Mouse (Mus musculus): ENCODE measurements around the gene Fbxo34. TPM values are rescaled to one million over a fixed set of nuclear protein-coding genes. Genes with fewer than 3 reads are reported as not detected.
A peak's percentile ranks its signal among the peaks of the same experiment; 100 is the strongest.

Gene Fbxo34
- polyA plus RNA-seq, 1 experiment from 2014 or later: 32.6 TPM

GRCm38 (mm10) chr14:47533365-47534175, 83.3 kb downstream of the Fbxo34 start:
- Histone ChIP-seq H3K36me3 (ENCODE audit: control insufficient read depth, insufficient read depth, low read length) (peaks cover 4% of the 10 kb centered on the region; the same call in 1 of the 2 replicates), H3K4me2 (ENCODE audit: low read length) (no peak overlapping the region), H3K9ac (ENCODE audit: low read depth, low read length) (no peak overlapping the region), H3K4me1 (ENCODE audit: control insufficient read depth, insufficient read depth, low read length) (no peaks in the 10 kb centered on the region), H3K4me3 (ENCODE audit: low read depth, low read length) (no peak overlapping the region), H3K9me3 (replicated peaks; ENCODE audit: control insufficient read depth, low read length, poor library complexity, severe bottlenecking) (no peaks in the 10 kb centered on the region), H3K27ac (ENCODE audit: low read length) (no peak overlapping the region), H3K27me3 (ENCODE audit: control insufficient read depth, insufficient read depth, low read depth, low read length) (no peaks in the 10 kb centered on the region)
- WGBS: 50% methylated on average over 11 of the region's 11 CpGs
- ATAC-seq: peak; percentile 56

- Histone ChIP-seq H3K27ac (ENCODE audit: low read length) (no peak overlapping the region), H3K4me1 (ENCODE audit: control insufficient read depth, insufficient read depth, low read length) (no peaks in the 10 kb centered on the region), H3K36me3 (ENCODE audit: control insufficient read depth, insufficient read depth, low read length) (peaks cover 4% of the 10 kb centered on the region; the same call in 1 of the 2 replicates), H3K4me2 (ENCODE audit: low read length) (no peak overlapping the region), H3K9me3 (replicated peaks; ENCODE audit: control insufficient read depth, low read length, poor library complexity, severe bottlenecking) (no peaks in the 10 kb centered on the region), H3K27me3 (ENCODE audit: control insufficient read depth, insufficient read depth, low read depth, low read length) (no peaks in the 10 kb centered on the region), H3K4me3 (ENCODE audit: low read depth, low read length) (no peak overlapping the region), H3K9ac (ENCODE audit: low read depth, low read length) (no peak overlapping the region)
- WGBS: 87% methylated on average over 5 of the region's 5 CpGs
- ATAC-seq: peak; percentile 34; the same call in 1 of the 2 replicates
Observed at GRCm38 (mm10) chr14:47534176-47534525, 83.9 kb downstream of the Fbxo34 start.

DNA sequence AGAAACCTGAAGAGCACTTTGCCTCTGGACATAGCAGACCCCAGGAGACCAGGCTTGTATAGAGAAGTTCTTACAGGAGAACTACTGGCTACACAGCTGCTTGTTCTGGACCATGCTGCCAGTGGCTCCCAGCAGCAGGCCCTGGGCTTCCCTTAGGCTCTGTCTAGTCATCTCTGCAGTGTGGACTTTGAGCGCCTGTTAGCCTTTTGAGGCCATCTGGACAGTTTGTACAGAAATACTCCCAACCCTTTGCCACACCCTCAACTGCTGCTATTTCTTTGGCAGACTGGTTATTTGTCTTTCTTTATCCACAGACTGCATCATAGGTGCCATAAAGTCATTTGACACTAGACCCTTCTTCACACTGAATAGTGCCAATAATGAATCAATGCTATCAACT, 84.9 kb downstream of the Fbxo34 start:
- WGBS: 89% methylated on average over 1 of the region's 1 CpGs
- H3K36me3 ChIP-seq (ENCODE audit: control insufficient read depth, insufficient read depth, low read length): peaks cover 5% of the 10 kb centered on the region; the same call in 1 of the 2 replicates
- no peaks in the 10 kb centered on the region for H3K9me3 ChIP-seq (replicated peaks; ENCODE audit: control insufficient read depth, low read length, poor library complexity, severe bottlenecking)
- no peak overlapping the region for H3K4me2 ChIP-seq (ENCODE audit: low read length)
- ATAC-seq: no peak
- no peak overlapping the region for H3K27ac ChIP-seq (ENCODE audit: low read length)
- H3K27me3 ChIP-seq (ENCODE audit: control insufficient read depth, insufficient read depth, low read depth, low read length): no peaks in the 10 kb centered on the region
- no peaks in the 10 kb centered on the region for H3K4me1 ChIP-seq (ENCODE audit: control insufficient read depth, insufficient read depth, low read length)
- H3K9ac ChIP-seq (ENCODE audit: low read depth, low read length): no peak overlapping the region
- H3K4me3 ChIP-seq (ENCODE audit: low read depth, low read length): no peak overlapping the region

DNA sequence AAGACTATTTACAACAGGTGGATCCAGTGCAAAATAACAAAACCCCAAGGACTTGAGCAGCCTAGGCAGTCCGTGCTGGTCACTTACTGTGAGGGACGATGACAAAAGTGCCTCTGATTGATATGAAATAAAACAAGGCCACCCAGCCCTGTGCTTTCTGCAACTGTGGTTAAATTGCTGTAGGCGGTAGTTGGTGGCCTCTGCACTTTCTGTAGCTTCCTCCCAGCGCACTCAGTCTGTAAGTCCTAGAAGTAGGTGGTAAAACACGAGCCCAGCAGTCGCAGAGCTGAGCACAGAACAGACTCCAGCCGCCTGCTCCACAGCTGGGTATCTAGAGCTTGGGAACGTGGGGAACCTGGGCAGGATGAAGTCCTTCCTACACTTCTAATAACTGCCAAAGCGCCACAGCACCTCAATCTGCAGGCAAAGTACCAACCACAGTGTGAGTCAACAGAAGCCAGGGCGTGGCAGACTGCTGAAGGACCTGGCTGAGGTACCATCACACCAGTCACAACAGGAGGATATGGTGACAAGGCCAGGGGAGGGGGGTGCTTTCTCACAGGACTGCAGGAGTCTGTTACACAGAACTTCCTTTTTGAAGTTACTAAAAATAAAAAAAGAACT, 91.2 kb downstream of the Fbxo34 start:
- ATAC-seq: no peak
- Histone ChIP-seq H3K9ac (ENCODE audit: low read depth, low read length) (no peak overlapping the region), H3K9me3 (replicated peaks; ENCODE audit: control insufficient read depth, low read length, poor library complexity, severe bottlenecking) (no peaks in the 10 kb centered on the region), H3K27me3 (ENCODE audit: control insufficient read depth, insufficient read depth, low read depth, low read length) (no peaks in the 10 kb centered on the region), H3K4me1 (ENCODE audit: control insufficient read depth, insufficient read depth, low read length) (no peaks in the 10 kb centered on the region), H3K27ac (ENCODE audit: low read length) (no peak overlapping the region), H3K36me3 (ENCODE audit: control insufficient read depth, insufficient read depth, low read length) (peaks cover 22% of the 10 kb centered on the region), H3K4me3 (ENCODE audit: low read depth, low read length) (no peak overlapping the region), H3K4me2 (ENCODE audit: low read length) (no peak overlapping the region)
- WGBS: 94% methylated on average over 10 of the region's 10 CpGs

GRCm38 (mm10) chr14:47542283-47542682, 92.1 kb downstream of the Fbxo34 start:
- Histone ChIP-seq H3K27ac (ENCODE audit: low read length) (no peak overlapping the region), H3K36me3 (ENCODE audit: control insufficient read depth, insufficient read depth, low read length) (peaks cover 28% of the 10 kb centered on the region), H3K4me3 (ENCODE audit: low read depth, low read length) (no peak overlapping the region), H3K4me2 (ENCODE audit: low read length) (no peak overlapping the region), H3K9ac (ENCODE audit: low read depth, low read length) (no peak overlapping the region), H3K9me3 (replicated peaks; ENCODE audit: control insufficient read depth, low read length, poor library complexity, severe bottlenecking) (no peaks in the 10 kb centered on the region), H3K4me1 (ENCODE audit: control insufficient read depth, insufficient read depth, low read length) (no peaks in the 10 kb centered on the region), H3K27me3 (ENCODE audit: control insufficient read depth, insufficient read depth, low read depth, low read length) (no peaks in the 10 kb centered on the region)
- ATAC-seq: no peak
- WGBS: 96% methylated on average over 3 of the region's 3 CpGs

DNA sequence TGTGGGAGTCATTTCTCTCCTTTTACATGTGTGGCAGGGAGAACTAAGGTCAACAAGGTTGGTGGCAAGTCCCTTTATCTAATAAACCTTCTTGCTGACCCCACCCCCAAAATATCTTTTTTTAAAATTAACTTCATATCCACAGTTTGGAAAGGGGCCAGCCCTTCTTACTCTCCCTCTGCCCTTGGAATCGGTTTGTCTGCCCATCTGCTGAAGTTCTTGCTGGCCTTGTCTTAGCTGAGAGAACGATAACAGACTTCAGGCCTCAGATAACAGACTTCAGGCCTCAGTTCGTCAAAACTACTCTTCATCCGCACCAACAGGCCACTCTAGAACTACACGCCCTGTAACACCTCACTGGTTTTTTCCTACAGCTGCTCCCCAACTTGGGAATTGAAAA, 94.1 kb downstream of the Fbxo34 start:
- no peak for ATAC-seq
- H3K4me1 ChIP-seq (ENCODE audit: control insufficient read depth, insufficient read depth, low read length): no peaks in the 10 kb centered on the region
- 92% methylated on average over 5 of the region's 5 CpGs for WGBS
- H3K9ac ChIP-seq (ENCODE audit: low read depth, low read length): no peak overlapping the region
- H3K27ac ChIP-seq (ENCODE audit: low read length): no peak overlapping the region
- no peak overlapping the region for H3K4me2 ChIP-seq (ENCODE audit: low read length)
- H3K36me3 ChIP-seq (ENCODE audit: control insufficient read depth, insufficient read depth, low read length): peaks cover 43% of the 10 kb centered on the region
- H3K4me3 ChIP-seq (ENCODE audit: low read depth, low read length): no peak overlapping the region
- H3K9me3 ChIP-seq (replicated peaks; ENCODE audit: control insufficient read depth, low read length, poor library complexity, severe bottlenecking): no peaks in the 10 kb centered on the region
- H3K27me3 ChIP-seq (ENCODE audit: control insufficient read depth, insufficient read depth, low read depth, low read length): no peaks in the 10 kb centered on the region

GRCm38 (mm10) chr14:47544877-47545276, 94.7 kb downstream of the Fbxo34 start:
- H3K27me3 ChIP-seq (ENCODE audit: control insufficient read depth, insufficient read depth, low read depth, low read length): no peaks in the 10 kb centered on the region
- no peak overlapping the region for H3K4me2 ChIP-seq (ENCODE audit: low read length)
- peaks cover 45% of the 10 kb centered on the region for H3K36me3 ChIP-seq (ENCODE audit: control insufficient read depth, insufficient read depth, low read length)
- ATAC-seq: no peak
- no peaks in the 10 kb centered on the region for H3K4me1 ChIP-seq (ENCODE audit: control insufficient read depth, insufficient read depth, low read length)
- no peak overlapping the region for H3K9ac ChIP-seq (ENCODE audit: low read depth, low read length)
- no peaks in the 10 kb centered on the region for H3K9me3 ChIP-seq (replicated peaks; ENCODE audit: control insufficient read depth, low read length, poor library complexity, severe bottlenecking)
- no peak overlapping the region for H3K4me3 ChIP-seq (ENCODE audit: low read depth, low read length)
- no peak overlapping the region for H3K27ac ChIP-seq (ENCODE audit: low read length)
- WGBS: 90% methylated on average over 4 of the region's 4 CpGs

DNA sequence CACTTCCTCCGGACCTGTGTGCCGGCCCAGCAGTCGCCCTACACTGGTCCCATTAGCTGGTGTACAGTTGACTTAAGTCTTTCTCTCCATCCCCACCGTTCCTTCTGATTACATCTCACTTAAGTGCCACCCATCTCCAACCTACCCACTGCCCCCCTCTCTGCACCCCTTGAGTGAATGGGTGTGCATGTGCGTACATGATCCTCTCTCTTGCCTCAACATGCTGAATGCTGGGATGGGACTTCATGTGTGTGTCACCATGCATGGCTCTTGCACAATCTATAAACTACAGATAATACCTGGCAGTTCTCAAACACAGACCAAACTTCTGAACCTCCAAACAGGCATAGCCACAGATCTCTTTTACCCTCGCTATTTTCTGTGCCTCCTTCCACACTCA, 101.4 kb downstream of the Fbxo34 start:
- Histone ChIP-seq H3K36me3 (ENCODE audit: control insufficient read depth, insufficient read depth, low read length) (peaks cover 48% of the 10 kb centered on the region), H3K9ac (ENCODE audit: low read depth, low read length) (no peak overlapping the region), H3K4me2 (ENCODE audit: low read length) (no peak overlapping the region), H3K4me1 (ENCODE audit: control insufficient read depth, insufficient read depth, low read length) (no peaks in the 10 kb centered on the region), H3K9me3 (replicated peaks; ENCODE audit: control insufficient read depth, low read length, poor library complexity, severe bottlenecking) (no peaks in the 10 kb centered on the region), H3K4me3 (ENCODE audit: low read depth, low read length) (no peak overlapping the region), H3K27me3 (ENCODE audit: control insufficient read depth, insufficient read depth, low read depth, low read length) (no peaks in the 10 kb centered on the region), H3K27ac (ENCODE audit: low read length) (no peak overlapping the region)
- WGBS: 93% methylated on average over 6 of the region's 6 CpGs
- ATAC-seq: no peak

DNA sequence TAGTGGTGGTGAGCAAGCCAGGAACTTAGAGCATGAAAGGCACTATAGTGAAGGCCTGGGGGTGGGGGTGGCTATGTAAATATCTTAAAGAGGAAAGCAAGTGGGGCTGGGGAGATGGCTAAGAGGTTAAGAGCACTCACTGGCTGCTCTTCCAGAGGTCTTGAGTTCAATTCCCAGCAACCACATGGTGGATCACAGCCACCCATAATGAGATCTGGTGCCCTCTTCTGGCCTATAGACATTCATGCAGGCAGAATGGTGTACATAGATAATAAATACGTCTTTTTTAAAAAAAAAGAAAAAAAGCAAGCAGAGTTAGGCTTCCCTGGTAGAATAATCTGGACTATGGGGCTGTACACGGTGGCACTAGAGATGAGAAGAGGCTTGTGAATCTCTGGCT, 103.2 kb downstream of the Fbxo34 start:
- H3K9ac ChIP-seq (ENCODE audit: low read depth, low read length): no peak overlapping the region
- H3K27me3 ChIP-seq (ENCODE audit: control insufficient read depth, insufficient read depth, low read depth, low read length): no peaks in the 10 kb centered on the region
- no peaks in the 10 kb centered on the region for H3K9me3 ChIP-seq (replicated peaks; ENCODE audit: control insufficient read depth, low read length, poor library complexity, severe bottlenecking)
- no peak overlapping the region for H3K4me2 ChIP-seq (ENCODE audit: low read length)
- H3K36me3 ChIP-seq (ENCODE audit: control insufficient read depth, insufficient read depth, low read length): peaks cover 34% of the 10 kb centered on the region
- ATAC-seq: no peak
- no peak overlapping the region for H3K27ac ChIP-seq (ENCODE audit: low read length)
- WGBS: 95% methylated on average over 2 of the region's 2 CpGs
- no peaks in the 10 kb centered on the region for H3K4me1 ChIP-seq (ENCODE audit: control insufficient read depth, insufficient read depth, low read length)
- H3K4me3 ChIP-seq (ENCODE audit: low read depth, low read length): no peak overlapping the region
